Mouse (Mus musculus) G1E (cell line): Measurements from ENCODE around the gene Mgmt.

Experiments
- CTCF ChIP-seq: IDR thresholded peaks from 2 replicates; pipeline ENCODE4 v1.5.1; 2012; ENCODE audit warnings: low read depth, low read length, inconsistent platforms, mixed read lengths
- GATA1 ChIP-seq: IDR thresholded peaks from 2 replicates; pipeline ENCODE4 v1.6.1; 2012; ENCODE audit warnings: borderline replicate concordance, low read length, inconsistent platforms, mixed read lengths
- GATA2 ChIP-seq: IDR thresholded peaks from 2 replicates; pipeline ENCODE4 v1.6.1; 2012; ENCODE audit warnings: low read depth, low read length, inconsistent platforms, borderline replicate concordance
- POLR2AphosphoS5 ChIP-seq: IDR thresholded peaks from 2 replicates; pipeline ENCODE4 v1.6.1; 2012; ENCODE audit warnings: low read depth, low read length, inconsistent platforms; ENCODE audit not compliant: insufficient replicate concordance
- TAL1 ChIP-seq: conservative IDR thresholded peaks from 2 replicates; pipeline ENCODE4 v1.6.1; 2012; ENCODE audit warnings: low read depth, low read length, inconsistent platforms, mixed read lengths

- TF ChIP-seq POLR2AphosphoS5 (no peak), CTCF (no peak), GATA1 (no peak), GATA2 (no peak), TAL1 (no peak)
Measured at GRCm38 (mm10) chr7:137048086-137048922, 153.9 kb downstream of the Mgmt start.
